Mouse (Mus musculus) layer of hippocampus, adult 9-10 months (tissue): ENCODE results near the gene Thap8.

Experiments used
- DNase-seq: peaks from one replicate; pipeline ENCODE4 v3.0.0; 2022; ENCODE audit warnings: low spot score

Thap8 gene

DNA sequence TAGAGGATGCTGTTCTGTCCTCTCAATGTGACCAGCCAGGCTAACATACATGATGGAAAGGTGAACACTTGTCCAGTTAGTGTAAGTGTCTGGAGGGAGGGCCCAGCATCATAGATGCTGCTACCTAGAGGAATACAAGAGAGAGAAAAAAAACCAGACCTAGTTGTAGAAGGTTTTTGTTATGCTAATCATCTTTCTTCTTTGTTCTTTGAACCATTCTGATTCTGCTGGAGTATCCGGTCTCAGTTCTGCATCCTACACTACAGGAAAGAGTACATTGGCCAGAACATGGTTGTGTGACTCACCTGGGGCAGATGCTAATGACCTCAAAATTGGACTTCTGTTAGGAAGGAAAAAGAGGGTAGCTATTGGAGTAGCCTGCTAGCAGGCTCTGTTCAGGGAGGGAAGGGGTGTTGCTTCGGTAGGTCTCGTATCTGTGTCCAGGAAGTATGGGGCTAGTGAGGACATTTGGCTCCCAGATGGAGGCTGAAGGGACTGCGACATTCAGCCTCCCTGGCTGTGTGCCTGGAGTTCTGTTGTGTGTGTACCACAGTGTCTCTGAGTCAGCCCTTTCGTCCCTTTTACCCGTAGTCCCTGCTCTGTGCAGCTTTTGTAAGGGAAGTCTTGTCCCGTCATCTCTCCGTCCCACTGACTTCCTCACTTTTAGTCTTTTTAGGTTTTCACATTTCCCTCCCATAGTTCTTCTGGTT is 7.0 kb downstream of the Thap8 start:
- no peak for DNase-seq

DNA sequence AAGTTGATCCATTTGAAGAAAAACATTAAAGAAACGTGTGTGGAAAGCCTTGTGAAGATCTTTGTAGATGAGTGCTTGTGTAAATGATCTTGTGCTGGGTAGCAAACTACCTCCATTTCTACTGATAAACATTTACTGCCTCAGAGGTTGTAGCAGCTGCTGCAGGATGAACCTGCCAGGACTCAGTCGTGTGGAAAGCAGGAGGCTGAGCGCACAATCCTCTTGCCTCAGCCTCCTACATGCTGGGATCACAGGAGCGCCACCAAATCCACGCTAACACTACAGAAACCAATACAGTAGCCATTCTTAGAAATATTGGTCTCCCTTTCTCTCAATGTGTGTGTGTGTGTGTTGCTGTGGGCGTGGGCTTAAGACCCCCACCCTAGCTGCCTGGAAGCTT is 8.2 kb downstream of the Thap8 start:
- DNase-seq = no peak

- no peak for DNase-seq
Observed at GRCm38 (mm10) chr7:30289071-30289713, 9.3 kb downstream of the Thap8 start.

DNA sequence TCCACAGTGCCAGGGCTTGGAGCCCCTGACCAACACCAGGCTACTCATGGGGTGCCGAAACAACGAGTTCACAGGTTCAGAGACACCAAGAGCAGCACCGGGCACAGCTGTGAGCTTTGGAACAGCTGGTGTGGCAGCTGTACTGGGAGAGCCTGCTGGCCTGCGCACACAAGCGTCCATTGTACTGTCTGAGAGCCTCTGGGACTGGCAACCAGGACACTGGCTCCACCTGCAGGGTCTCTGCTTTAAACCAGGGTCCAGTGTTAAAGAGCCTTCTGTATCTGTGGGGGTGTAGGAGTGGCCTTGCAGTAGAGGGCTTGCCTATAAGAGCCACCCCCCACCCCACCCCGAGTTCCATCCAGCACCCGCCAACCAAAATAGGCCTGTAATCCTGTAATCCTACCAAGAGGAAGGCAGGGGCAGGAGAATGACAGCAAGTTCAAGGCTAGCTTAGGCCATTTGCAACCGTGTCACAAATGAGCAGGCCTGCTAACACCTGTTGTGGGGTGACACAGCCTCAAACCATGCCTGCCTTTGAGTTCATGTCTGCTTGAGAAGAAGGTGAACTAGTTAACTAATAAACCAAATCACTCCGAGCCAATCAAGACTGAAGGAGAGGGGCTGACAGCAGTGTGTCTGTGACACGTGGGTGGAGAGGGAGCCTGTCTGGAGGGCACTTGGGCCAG is 10.0 kb downstream of the Thap8 start:
- no peak for DNase-seq

- peak; percentile 81 for DNase-seq
Observed at GRCm38 (mm10) chr7:30291215-30292131, 11.6 kb downstream of the Thap8 start, which contains the start of gene Clip3. Clip3 (plus strand) TSS chr7:30291728.

DNA sequence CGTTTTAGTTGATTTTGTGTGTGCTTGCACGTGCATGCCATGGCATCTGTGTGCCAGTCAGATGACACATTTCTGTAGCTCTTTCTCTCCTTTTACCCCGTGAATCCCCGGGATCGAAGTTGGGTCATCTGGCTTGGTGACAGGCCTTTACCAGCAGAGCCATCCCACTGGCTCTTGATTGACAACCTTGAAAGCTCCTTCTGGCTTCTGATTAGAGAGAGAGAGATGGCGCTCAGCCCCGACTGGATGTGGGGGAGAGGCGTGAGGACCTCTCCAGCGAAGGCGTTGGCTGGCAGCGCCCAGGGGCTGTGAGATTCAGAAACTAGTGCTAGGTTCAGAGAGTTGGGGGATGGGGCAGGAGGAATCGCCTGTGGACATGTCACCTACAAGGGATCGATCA is 13.9 kb downstream of the Thap8 start:
- no peak for DNase-seq

DNA sequence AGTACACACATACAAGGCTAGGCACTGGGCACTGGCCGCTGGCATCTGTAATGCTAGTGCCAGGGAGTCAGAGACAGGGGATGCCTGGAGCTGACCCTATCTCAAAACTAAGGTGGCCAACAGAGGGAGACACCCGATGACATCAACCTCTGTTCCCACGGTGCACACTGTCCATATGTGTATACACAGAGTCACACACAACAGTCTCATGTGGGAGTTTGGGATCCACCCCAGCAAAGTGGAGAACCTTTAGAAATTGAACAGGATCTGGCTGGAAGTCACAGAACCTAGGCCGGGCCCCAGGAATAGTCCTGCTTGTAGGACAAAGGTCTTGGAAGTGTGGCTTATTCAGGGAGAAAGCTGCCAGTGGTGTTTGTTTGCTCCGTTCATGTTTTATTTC is 14.4 kb downstream of the Thap8 start:
- no peak for DNase-seq

DNA sequence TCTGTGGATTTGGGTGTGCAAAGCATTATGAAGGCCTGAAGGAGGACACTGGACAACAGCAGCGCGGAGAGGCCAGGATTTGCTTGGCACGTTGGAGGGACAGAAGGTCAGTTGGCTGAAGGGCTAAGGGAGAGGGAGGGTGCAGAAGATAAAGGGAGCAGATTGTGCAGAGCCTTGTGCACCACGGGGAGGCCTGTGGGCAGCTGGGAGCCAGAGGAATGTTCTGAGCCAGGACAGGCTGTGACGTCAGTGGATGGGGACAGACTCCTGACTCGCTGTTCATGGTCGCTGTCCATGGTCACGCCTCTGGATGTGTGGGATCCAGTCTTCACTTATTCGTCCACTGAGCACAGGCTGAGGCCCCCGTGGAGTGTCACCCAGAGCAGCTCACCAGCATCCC is 15.2 kb downstream of the Thap8 start:
- no peak for DNase-seq

DNA sequence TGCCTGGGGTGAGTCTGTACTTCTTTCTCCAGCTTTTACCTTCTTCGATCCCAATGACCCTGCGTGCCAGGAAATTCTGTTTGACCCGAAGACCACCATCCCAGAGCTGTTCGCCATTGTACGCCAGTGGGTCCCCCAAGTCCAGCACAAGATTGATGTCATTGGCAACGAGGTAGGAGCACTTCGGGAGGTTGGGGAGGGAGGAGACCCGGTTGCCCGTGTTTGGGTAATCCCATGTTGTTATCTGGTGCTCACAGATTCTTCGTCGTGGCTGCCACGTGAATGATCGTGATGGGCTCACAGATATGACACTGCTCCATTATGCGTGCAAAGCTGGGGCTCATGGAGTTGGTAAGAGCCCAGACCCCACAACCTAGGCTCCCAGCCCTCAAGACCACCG is 16.9 kb downstream of the Thap8 start:
- DNase-seq = no peak

- no peak for DNase-seq
Observed at GRCm38 (mm10) chr7:30297266-30297665, 17.4 kb downstream of the Thap8 start.

DNA sequence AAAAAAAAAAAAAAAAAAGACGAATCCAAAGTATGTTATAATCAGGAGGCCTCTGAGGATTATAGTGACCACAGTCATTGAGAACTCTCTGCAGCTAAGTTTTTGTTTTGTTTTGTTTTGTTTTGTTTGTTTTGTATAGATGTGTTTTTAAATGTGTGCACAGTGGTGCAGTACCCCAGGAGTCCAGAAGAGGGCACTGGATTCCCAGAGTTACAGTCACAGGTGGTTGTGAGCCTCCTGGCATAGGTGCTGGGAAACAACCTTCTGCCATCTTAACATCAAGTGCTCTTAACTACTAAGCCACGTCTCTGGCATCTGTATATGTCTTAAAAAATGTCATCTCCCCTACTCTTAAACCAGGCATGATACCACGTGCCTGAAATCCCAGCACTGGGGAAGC is 21.0 kb downstream of the Thap8 start:
- DNase-seq = no peak

DNA sequence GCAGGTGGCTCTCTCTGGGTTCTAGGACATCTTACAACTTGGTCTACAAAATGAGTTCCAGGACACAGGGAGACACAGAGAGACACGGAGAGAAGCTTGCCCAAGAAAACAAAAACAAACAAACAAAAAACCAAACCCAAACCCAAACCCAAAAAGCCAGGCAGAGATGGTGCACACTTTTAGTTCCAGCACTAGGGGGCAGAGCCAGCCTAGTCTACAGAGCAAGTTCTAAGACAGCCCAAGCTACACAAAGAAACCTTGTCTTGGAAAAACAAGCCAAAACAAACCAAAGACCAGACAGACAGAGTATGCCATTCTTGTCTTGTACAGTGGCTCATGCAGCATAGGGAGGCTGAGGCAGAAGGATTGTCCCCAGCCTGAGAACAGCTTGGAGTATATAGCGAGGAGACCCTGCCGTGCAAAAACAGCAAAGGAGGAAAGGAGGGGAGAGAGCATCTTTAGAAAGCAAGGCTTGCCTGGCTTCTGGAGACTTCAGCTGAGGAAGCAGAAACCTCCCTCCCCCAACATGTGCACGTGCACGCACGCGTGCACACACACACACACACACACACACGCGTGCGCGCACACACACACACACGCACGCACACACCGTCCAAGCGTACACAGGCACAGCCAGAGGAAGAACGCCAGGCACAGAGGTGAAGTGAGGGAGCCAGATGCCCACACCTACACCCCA is 26.3 kb downstream of the Thap8 start:
- no peak for DNase-seq

GRCm38 (mm10) chr7:30308076-30309005 is 28.4 kb downstream of the Thap8 start, which contains the start of gene Alkbh6:
Alkbh6 (plus strand) TSS chr7:30308717.
- DNase-seq = peak; percentile 96

DNA sequence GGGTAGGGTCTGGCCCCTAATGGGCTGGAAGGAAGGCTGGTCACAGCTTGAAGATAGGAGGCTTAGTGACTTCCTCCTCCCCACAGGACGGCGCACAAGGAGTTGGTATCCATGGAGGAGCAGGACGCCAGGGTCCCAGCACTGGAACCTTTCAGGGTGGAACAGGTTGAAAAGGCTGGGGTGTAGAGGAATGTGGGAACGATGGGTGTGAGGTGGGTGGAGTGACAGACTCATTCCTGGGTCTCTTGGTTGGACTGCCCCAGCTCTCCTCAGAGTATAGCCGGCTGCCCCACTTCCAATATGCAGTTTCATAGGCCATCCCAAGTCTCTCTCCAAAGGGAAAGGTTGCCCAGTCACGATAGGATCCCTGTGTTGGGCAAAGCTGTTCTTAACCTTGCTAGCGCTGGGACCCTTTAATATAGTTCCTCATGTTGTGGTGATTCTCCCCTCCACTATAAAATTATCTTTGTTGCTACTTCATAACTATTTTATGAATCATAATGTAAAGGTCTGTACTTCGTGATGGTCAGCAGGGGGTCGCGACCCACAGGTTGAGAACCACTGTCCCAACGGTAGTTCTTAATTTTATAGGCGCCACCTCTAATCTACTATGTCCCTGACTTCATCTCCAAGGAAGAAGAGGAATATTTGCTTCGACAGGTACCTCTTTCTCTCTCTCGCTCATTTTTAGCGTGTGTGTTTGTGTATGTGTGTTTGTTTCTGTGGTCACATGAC is 29.7 kb downstream of the Thap8 start:
- DNase-seq = no peak

- no peak for DNase-seq
Observed at GRCm38 (mm10) chr7:30310136-30310535, 30.2 kb downstream of the Thap8 start.

DNA sequence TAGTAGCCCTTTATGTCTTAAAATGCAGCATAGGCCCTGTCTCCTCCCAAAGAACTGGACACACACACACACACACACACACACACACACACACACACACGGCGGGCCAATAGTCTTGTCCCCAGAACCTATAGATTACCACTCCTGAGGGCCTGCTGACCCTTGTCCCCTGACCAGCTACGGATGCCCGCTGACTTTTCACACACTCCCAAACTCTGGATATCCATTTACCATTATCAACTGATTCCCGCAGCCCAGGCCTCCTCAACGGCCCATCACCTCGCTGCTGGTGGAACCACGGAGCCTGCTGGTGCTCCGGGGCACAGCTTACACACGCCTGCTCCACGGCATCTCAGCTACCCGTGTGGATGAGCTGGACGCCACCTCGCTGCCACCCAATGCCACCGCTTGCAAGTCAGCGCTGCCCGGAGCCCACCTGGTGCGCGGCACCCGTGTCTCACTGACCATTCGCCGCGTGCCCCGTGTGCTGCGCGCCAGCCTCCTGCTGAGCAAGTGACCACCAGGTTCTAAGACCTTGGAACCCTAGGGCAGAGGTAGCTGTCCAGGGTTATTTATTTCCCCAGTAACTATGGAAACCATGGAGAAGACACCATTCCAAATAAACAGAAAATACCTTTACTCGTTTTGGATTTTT is 33.9 kb downstream of the Thap8 start:
- DNase-seq = no peak

- no peak for DNase-seq
Observed at GRCm38 (mm10) chr7:30314721-30315155, 34.8 kb downstream of the Thap8 start, which contains the start of gene Syne4. Syne4 (plus strand) TSS chr7:30314807.

GRCm38 (mm10) chr7:30315559-30316529 is 36.0 kb downstream of the Thap8 start:
- DNase-seq = no peak
